Mouse (Mus musculus) heart, embryonic 11.5 days (tissue): ENCODE measurements around the gene Hormad2. TPM values are rescaled to one million over a fixed set of nuclear protein-coding genes. Genes with fewer than 3 reads are reported as not detected.

Experiments
- ATAC-seq: fragments of 200-750 bp; cut with Nextera tagmentation; replicated peaks from 2 replicates; pipeline ENCODE4 v1.8.0; 2017; ENCODE audit warnings: moderate library complexity; ENCODE audit not compliant: insufficient number of reproducible peaks, low FRiP score, low TSS enrichment
- H3K27ac ChIP-seq: fragments of 300-500 bp; sonication (generic); 2 replicates; pipeline ENCODE4 v1.5.1; 2014; ENCODE audit warnings: mild to moderate bottlenecking, low read depth, low read length
- H3K27me3 ChIP-seq: fragments of 300-500 bp; sonication (generic); 2 replicates; pipeline ENCODE4 v1.6.1; 2014; ENCODE audit warnings: mild to moderate bottlenecking, low read length, mixed read lengths; ENCODE audit not compliant: control insufficient read depth, insufficient read depth
- H3K36me3 ChIP-seq: fragments of 300-500 bp; sonication (generic); 2 replicates; pipeline ENCODE4 v1.6.1; 2014; ENCODE audit warnings: mild to moderate bottlenecking, low read length, moderate library complexity, mixed read lengths; ENCODE audit not compliant: control insufficient read depth, insufficient read depth
- H3K4me1 ChIP-seq: fragments of 300-500 bp; sonication (generic); 2 replicates; pipeline ENCODE4 v1.6.1; 2014; ENCODE audit warnings: low read length; ENCODE audit not compliant: control insufficient read depth, insufficient read depth
- H3K4me2 ChIP-seq: fragments of 300-500 bp; sonication (generic); 2 replicates; pipeline ENCODE4 v1.6.1; 2014; ENCODE audit warnings: mild to moderate bottlenecking, moderate library complexity
- H3K4me3 ChIP-seq: fragments of 300-500 bp; sonication (generic); 2 replicates; pipeline ENCODE4 v1.5.1; 2014; ENCODE audit warnings: low read depth, low read length
- H3K9ac ChIP-seq: fragments of 300-500 bp; sonication (generic); 2 replicates; pipeline ENCODE4 v1.6.1; 2014; ENCODE audit warnings: mild to moderate bottlenecking, low read depth, low read length, moderate library complexity
- H3K9me3 ChIP-seq: fragments of 300-500 bp; sonication (generic); replicated peaks from 2 replicates; pipeline ENCODE4 v1.6.1; 2016; ENCODE audit warnings: low read length; ENCODE audit not compliant: control insufficient read depth
- WGBS: fragments of 180-500 bp; shearing (Covaris S2); extraction: QIAGEN DNeasy Blood & Tissue Kit; methylation state at CpG from one replicate; pipeline ENCODE4 v1.1.7; 2014; ENCODE audit not compliant: insufficient replicate concordance; 5-methylcytosine and 5-hydroxymethylcytosine counted together
- polyA plus RNA-seq: library from polyadenylated mRNA; unstranded; fragments of >200 nt; fragmentation: Nextera tagmentation; extraction: Ambion mirVana; gene quantifications from 2 replicates; pipeline ENCODE4 v1.2.1, GENCODE M21; 2014

Gene Hormad2
- polyA plus RNA-seq, 1 experiment from 2014 or later = 0.82 TPM

DNA sequence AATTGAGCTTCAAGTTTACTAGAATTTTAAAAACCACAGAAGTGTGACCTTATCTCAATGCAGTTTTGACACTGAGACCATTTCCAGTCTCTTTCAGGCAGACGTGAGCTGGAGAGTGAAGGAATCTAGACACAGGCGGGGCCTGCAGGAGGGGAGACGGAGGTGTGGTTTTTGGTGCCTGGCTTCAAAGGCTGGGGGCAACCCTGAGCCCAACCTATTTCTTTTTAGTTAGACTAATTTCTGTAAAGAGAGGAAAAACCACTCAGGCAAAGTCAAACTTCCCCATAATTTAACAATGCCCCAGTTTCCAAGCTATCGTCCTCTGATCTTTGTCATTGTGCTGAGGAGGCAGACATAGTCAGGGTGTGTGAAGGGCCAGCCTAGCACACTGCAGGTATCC is 97.0 kb downstream of the Hormad2 start:
- WGBS = 36% methylated on average over 4 of the region's 4 CpGs
- Histone ChIP-seq H3K9ac (no peak overlapping the region), H3K4me2 (no peak overlapping the region), H3K27ac (no peak overlapping the region), H3K27me3 (no peaks in the 10 kb centered on the region), H3K9me3 (no peaks in the 10 kb centered on the region), H3K4me3 (no peak overlapping the region), H3K36me3 (no peaks in the 10 kb centered on the region), H3K4me1 (no peaks in the 10 kb centered on the region)
- ATAC-seq = no peak

DNA sequence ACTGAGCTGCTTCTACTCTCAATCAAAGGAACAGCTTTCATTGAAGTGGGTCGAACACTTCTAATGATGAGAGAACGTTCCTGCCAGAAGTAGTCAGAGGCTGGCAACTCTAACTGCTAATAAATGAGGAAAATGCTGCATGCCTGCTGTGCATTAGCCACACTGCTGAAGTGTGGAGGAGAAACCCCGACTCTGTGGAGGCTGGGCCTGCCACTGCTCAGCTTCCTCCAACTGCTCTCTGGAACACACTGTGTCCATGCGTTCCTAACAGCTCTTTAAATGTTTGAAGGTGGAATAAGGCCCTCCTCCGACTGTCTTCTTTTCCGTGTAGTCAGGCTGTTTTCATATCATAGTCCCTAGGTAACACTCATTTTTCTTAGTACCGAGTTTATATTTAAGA is 98.9 kb downstream of the Hormad2 start:
- Histone ChIP-seq H3K4me2 (no peak overlapping the region), H3K9ac (no peak overlapping the region), H3K4me3 (no peak overlapping the region), H3K27me3 (no peaks in the 10 kb centered on the region), H3K36me3 (no peaks in the 10 kb centered on the region), H3K4me1 (no peaks in the 10 kb centered on the region), H3K27ac (no peak overlapping the region), H3K9me3 (no peaks in the 10 kb centered on the region)
- ATAC-seq = no peak
- WGBS = 66% methylated on average over 7 of the region's 7 CpGs

DNA sequence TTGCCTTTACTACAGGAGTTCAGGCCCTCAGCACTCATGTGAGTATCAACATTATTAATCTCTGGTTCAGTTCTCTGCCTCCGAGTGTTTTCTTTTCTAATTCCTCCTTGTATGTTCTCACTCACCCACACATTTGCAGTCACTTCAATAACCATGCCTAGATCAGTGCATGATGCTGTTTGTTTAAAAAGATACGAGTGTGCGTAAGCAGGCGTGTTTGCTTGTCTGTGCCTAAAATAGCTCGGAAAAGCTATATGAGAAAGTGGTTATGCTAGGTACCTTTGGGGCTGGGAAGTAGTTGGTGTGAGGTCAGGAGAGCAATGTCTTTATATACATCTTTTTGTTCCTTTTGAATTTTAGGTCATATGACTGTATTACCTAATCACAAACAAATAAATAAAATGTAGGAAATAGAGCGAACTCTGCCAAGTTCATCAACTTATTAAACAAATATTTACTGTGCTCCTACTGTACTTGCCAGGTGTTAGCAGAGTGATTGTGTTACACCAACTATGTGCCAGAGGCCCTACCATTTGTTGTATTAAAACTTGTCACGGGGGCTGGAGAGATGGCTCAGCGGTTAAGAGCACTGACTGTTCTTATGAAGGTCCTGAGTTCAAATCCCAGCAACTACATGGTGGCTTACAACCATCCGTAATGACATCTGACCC is 100.7 kb downstream of the Hormad2 start:
- Histone ChIP-seq H3K36me3 (no peaks in the 10 kb centered on the region), H3K9me3 (no peaks in the 10 kb centered on the region), H3K27ac (no peak overlapping the region), H3K27me3 (no peaks in the 10 kb centered on the region), H3K4me3 (no peak overlapping the region), H3K4me2 (no peak overlapping the region), H3K4me1 (no peaks in the 10 kb centered on the region), H3K9ac (no peak overlapping the region)
- no peak for ATAC-seq
- WGBS = 79% methylated on average over 9 of the region's 9 CpGs

DNA sequence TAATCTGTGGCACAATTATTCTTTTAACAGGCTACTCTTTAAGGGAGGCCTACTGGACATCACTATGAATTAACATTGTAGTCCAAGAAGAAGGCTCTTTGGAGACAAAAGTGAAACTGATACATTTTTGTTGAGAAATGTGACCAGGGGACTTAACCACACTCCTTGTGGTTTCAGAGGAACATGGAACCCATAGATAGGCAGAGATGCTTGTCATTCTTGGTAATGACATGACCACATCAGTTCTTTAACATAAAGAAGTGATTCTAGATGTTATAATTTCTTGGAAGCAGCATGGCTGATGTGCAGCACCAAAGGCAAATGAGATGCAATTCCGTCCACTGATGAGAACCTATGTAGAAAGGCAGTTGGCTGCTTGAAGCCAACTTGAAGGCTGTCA is 101.6 kb downstream of the Hormad2 start:
- no peaks in the 10 kb centered on the region for H3K27me3 ChIP-seq
- no peaks in the 10 kb centered on the region for H3K4me1 ChIP-seq
- no peak overlapping the region for H3K27ac ChIP-seq
- no peak overlapping the region for H3K4me3 ChIP-seq
- no peak overlapping the region for H3K4me2 ChIP-seq
- no peaks in the 10 kb centered on the region for H3K36me3 ChIP-seq
- WGBS = 79% methylated on average over 1 of the region's 1 CpGs
- no peaks in the 10 kb centered on the region for H3K9me3 ChIP-seq
- H3K9ac ChIP-seq = no peak overlapping the region
- no peak for ATAC-seq

DNA sequence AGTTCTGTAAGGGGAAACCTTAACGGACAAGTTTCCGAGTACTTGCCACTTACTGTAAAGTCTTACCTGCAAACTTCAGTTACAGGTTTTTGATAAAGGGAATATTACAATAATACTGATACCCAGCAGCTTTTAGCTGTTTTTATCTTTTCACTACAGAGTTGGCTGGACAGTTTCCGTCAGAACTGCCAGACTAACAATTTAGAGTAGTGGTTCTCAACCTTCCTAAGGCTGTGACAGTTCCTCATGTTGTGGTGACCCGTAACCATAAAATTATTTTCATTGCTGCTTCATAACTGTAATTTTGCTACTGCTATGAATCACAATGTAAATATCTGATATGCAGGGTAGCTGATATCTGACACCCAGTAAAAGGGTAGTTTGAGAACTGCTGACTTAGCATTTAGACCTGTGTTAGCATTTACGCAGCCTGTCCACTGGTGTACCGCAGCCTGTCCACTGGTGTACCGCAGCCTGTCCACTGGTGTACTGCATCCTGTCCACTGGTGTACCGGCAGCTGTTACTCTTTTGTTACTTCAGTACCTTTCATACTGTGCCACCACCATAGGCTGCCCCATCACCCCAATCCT is 104.1 kb downstream of the Hormad2 start:
- Histone ChIP-seq H3K4me1 (no peaks in the 10 kb centered on the region), H3K9me3 (no peaks in the 10 kb centered on the region), H3K9ac (no peak overlapping the region), H3K27me3 (no peaks in the 10 kb centered on the region), H3K36me3 (no peaks in the 10 kb centered on the region), H3K27ac (no peak overlapping the region), H3K4me3 (no peak overlapping the region), H3K4me2 (no peak overlapping the region)
- WGBS = 82% methylated on average over 8 of the region's 8 CpGs
- ATAC-seq = no peak

DNA sequence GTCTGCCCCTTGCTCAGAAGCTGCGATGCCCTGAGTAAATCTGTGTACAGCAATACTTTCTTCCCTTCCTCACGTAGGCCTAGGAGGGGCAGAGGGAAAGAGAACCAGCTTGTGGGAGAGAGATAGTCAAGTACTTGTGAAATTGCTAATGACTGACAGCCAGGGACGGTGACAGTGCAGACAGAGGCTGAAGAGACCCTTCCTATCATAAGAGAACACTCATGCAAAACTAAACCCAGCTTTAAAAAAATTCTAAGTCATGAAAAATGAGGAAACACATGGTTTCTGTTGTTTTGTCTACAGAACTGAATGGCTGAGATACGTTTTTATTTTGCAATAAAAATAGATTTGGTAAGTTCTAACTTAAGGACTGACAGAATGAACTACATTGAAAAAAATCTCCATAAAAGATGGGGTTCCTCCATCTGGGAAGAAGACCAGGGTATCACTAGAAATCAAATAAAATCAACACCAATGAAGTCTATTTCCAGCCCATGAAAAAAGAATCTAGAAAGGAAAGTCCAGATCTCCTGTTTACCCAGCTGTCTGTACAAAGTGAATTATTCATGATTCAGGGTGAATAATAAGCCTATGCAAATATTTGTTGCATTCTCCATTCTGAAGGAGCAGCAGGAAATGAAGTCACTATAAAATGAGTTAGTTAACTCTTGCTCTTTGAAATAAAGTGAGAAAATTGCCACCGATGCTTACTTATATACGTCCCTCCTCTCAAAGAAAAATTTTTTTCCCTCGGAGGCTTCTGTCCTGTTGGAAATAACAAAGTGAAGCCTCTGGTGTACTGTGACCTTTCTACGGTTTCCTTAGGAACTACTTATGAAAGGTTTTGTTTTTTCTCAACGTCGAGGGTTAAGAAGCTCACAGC is 104.9 kb downstream of the Hormad2 start:
- Histone ChIP-seq H3K9ac (no peak overlapping the region), H3K4me1 (no peaks in the 10 kb centered on the region), H3K27me3 (no peaks in the 10 kb centered on the region), H3K36me3 (no peaks in the 10 kb centered on the region), H3K4me3 (no peak overlapping the region), H3K4me2 (no peak overlapping the region), H3K9me3 (no peaks in the 10 kb centered on the region), H3K27ac (no peak overlapping the region)
- WGBS = 60% methylated on average over 10 of the region's 10 CpGs
- no peak for ATAC-seq

DNA sequence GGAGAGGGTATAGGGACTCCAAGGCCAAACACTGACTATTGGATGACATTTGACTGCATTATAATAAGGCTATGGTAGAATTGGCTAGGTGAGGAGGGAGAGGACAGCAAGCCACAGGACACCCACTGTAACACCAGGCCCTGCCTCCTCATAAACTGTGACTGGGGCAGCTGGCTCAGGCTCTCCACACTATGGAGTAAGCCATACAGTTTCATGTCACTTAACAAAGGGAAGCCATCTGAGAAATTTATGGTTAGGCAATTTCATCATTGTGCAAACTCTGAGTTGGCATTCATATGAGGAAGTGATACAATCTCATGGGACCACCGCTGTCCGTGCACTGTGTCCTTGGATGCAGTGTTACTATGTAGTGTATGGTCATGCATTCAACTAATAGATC is 107.9 kb downstream of the Hormad2 start:
- H3K27me3 ChIP-seq = no peaks in the 10 kb centered on the region
- no peaks in the 10 kb centered on the region for H3K9me3 ChIP-seq
- no peak overlapping the region for H3K27ac ChIP-seq
- no peak overlapping the region for H3K9ac ChIP-seq
- H3K4me3 ChIP-seq = no peak overlapping the region
- no peak overlapping the region for H3K4me2 ChIP-seq
- 90% methylated on average over 2 of the region's 2 CpGs for WGBS
- H3K36me3 ChIP-seq = no peaks in the 10 kb centered on the region
- ATAC-seq = no peak
- no peaks in the 10 kb centered on the region for H3K4me1 ChIP-seq

DNA sequence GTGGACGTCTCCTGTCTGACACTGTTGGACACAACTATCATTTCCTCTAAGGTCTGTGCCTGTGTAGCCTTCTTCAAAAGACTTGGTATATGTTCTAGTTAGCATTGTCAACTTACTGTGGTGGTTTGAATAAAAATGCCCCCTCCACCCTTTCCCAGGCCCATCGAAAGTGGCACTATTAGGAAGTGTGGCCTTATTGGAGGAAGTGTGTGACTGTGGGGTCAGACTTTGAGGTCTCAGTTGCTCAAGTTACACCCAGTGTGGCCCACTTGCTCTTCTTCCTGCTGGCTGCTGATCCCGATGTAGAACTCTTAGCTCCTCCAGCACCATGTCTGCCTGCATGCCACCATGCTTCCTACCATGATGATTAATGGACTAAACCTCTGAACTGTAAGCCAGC is 112.7 kb downstream of the Hormad2 start:
- Histone ChIP-seq H3K27me3 (no peaks in the 10 kb centered on the region), H3K9ac (no peak overlapping the region), H3K36me3 (no peaks in the 10 kb centered on the region), H3K4me2 (no peak overlapping the region), H3K27ac (no peak overlapping the region), H3K4me1 (no peaks in the 10 kb centered on the region), H3K9me3 (no peaks in the 10 kb centered on the region), H3K4me3 (no peak overlapping the region)
- 75% methylated on average over 3 of the region's 3 CpGs for WGBS
- ATAC-seq = no peak
